Mouse (Mus musculus) layer of hippocampus, adult 8-10 months (tissue): ENCODE results near the gene Klk1b3. TPM values are rescaled to one million over a fixed set of nuclear protein-coding genes. Genes with fewer than 3 reads are reported as not detected.

Experiments
- total RNA-seq, 4 experiments: library from RNA; stranded (reverse); gene quantifications; 2 replicates each; pipeline ENCODE4 v1.2.4; 2022

Gene Klk1b3
- total RNA-seq, 4 experiments from 2014 or later: not detected

Other genes with a start within 250 kb of the Klk1b3 start
- gene Klk1b8, start 247.5 kb upstream of the Klk1b3 start, total RNA-seq: not detected
- not detected for gene Klk1b1, start 231.4 kb upstream of the Klk1b3 start, total RNA-seq
- not detected for gene Klk1b9, start 222.1 kb upstream of the Klk1b3 start, total RNA-seq
- not detected for gene Klk1b11, start 202.3 kb upstream of the Klk1b3 start, total RNA-seq
- not detected for gene Klk1b26, start 186.0 kb upstream of the Klk1b3 start, total RNA-seq
- gene Klk1b27, start 145.9 kb upstream of the Klk1b3 start, total RNA-seq: not detected
- gene Klk1b21, start 95.9 kb upstream of the Klk1b3 start, total RNA-seq: not detected
- gene Klk1b22, start 85.5 kb upstream of the Klk1b3 start, total RNA-seq: not detected
- gene Klk1b16, start 61.4 kb upstream of the Klk1b3 start, total RNA-seq: not detected
- gene Klk1b24, start 10.0 kb upstream of the Klk1b3 start, total RNA-seq: not detected
- gene Klk1b4, start 9.2 kb downstream of the Klk1b3 start, total RNA-seq: not detected
- not detected for gene Klk1b5, start 17.8 kb downstream of the Klk1b3 start, total RNA-seq
- gene Klk1, start 27.2 kb downstream of the Klk1b3 start, total RNA-seq: not detected
- gene Gm36864, start 38.0 kb downstream of the Klk1b3 start, total RNA-seq: not detected
- gene 1700028J19Rik, start 48.5 kb downstream of the Klk1b3 start, total RNA-seq: 1 to 10 TPM; 1.3 to 2.4 (median 1.7) TPM
- 10 to 100 TPM; 76.7 to 94.0 (median 85.5) TPM for gene 2410002F23Rik, start 48.5 kb downstream of the Klk1b3 start, total RNA-seq
- not detected for gene Acp4, start 59.2 kb downstream of the Klk1b3 start, total RNA-seq
- gene Gm15517, start 63.3 kb downstream of the Klk1b3 start, total RNA-seq: not detected
- gene Clec11a, start 108.7 kb downstream of the Klk1b3 start, total RNA-seq: 1 to 10 TPM; 3.6 to 4.2 (median 3.6) TPM
- gene Shank1, start 112.1 kb downstream of the Klk1b3 start, total RNA-seq: 100 to 1,000 TPM; 568 to 623 (median 583) TPM
- 10 to 100 TPM; 82.9 to 94.7 (median 87.0) TPM for gene Syt3, start 185.9 kb downstream of the Klk1b3 start, total RNA-seq
- 1 to 10 TPM; 2.2 to 4.3 (median 2.8) TPM for gene 1700008O03Rik, start 187.6 kb downstream of the Klk1b3 start, total RNA-seq
- 100 to 1,000 TPM; 278 to 302 (median 291) TPM for gene Lrrc4b, start 230.8 kb downstream of the Klk1b3 start, total RNA-seq